Mouse (Mus musculus) hindbrain, postnatal 0 days (tissue): ENCODE data around the gene Gm20816. TPM values are rescaled to one million over a fixed set of nuclear protein-coding genes. Genes with fewer than 3 reads are reported as not detected.
"Not testable (repeated sequence)": the region's sequence is repeated elsewhere in the genome, so short reads cannot be mapped to it uniquely, and the experiment has no call there.

Source experiments
- ATAC-seq: fragments of 200-750 bp; cut with Nextera tagmentation; 2 replicates; pipeline ENCODE4 v1.8.0; 2017; ENCODE audit warnings: mild to moderate bottlenecking, moderate TSS enrichment, moderate library complexity
- DNase-seq: peaks from one replicate; pipeline ENCODE4 v3.0.0-alpha.2; 2015; ENCODE audit warnings: low spot score
- H3K27ac ChIP-seq: fragments of 300-500 bp; sonication (generic); 2 replicates; pipeline ENCODE4 v1.5.1; 2014; ENCODE audit warnings: mild to moderate bottlenecking
- H3K27me3 ChIP-seq: fragments of 300-500 bp; sonication (generic); 2 replicates; pipeline ENCODE4 v1.6.1; 2014; ENCODE audit warnings: low read length, mixed read lengths; ENCODE audit not compliant: insufficient read depth
- H3K36me3 ChIP-seq: fragments of 300-500 bp; sonication (generic); 2 replicates; pipeline ENCODE4 v1.6.1; 2014; ENCODE audit warnings: low read length, mixed read lengths; ENCODE audit not compliant: insufficient read depth
- H3K4me1 ChIP-seq: fragments of 300-500 bp; sonication (generic); 2 replicates; pipeline ENCODE4 v1.6.1; 2014; ENCODE audit warnings: antibody characterized with exemption, low read length, mixed read lengths; ENCODE audit not compliant: insufficient read depth
- H3K4me2 ChIP-seq: fragments of 300-500 bp; sonication (generic); 2 replicates; pipeline ENCODE4 v1.6.1; 2014; ENCODE audit warnings: low read depth, mild to moderate bottlenecking, low read length, moderate library complexity, mixed read lengths
- H3K4me3 ChIP-seq: fragments of 300-500 bp; sonication (generic); 2 replicates; pipeline ENCODE4 v1.5.1; 2014; ENCODE audit warnings: low read length
- H3K9ac ChIP-seq: fragments of 300-500 bp; sonication (generic); replicated peaks from 2 replicates; pipeline ENCODE4 v1.6.1; 2014; ENCODE audit warnings: mild to moderate bottlenecking, low read length, moderate library complexity, mixed read lengths
- H3K9me3 ChIP-seq: fragments of 300-500 bp; sonication (generic); 2 replicates; pipeline ENCODE4 v1.6.1; 2016; ENCODE audit warnings: low read length, mixed read lengths
- WGBS: fragments of 180-500 bp; shearing (Covaris S2); extraction: QIAGEN DNeasy Blood & Tissue Kit; methylation state at CpG from one replicate; pipeline ENCODE4 v1.1.7; 2014; 5-methylcytosine and 5-hydroxymethylcytosine counted together
- polyA plus RNA-seq: library from polyadenylated mRNA; unstranded; fragments of >200 nt; fragmentation: Nextera tagmentation; extraction: Ambion mirVana; gene quantifications from 2 replicates; pipeline ENCODE4 v1.2.1, GENCODE M21; 2015
- total RNA-seq: library from RNA; depleted of rRNA; stranded (reverse); fragments of >200 nt; gene quantifications from 2 replicates; pipeline ENCODE4 v1.2.3, GENCODE M21; 2014; rRNA removed

Gm20816 gene
- not detected in 2 replicates for total RNA-seq
- not detected in 2 replicates for polyA plus RNA-seq

- H3K4me1 ChIP-seq, H3K9me3 ChIP-seq, H3K27ac ChIP-seq, H3K4me2 ChIP-seq, H3K36me3 ChIP-seq, H3K4me3 ChIP-seq, ATAC-seq, H3K9ac ChIP-seq, H3K27me3 ChIP-seq, DNase-seq: not testable (repeated sequence)
- WGBS, result no CpG with 5 or more reads among the region's 3 CpGs
Observed at GRCm38 (mm10) chrY:68537655-68538054, at the start of gene Gm20816. Gene Gm20816, plus strand, starts transcription at chrY:68537955.

Other genes starting within 250 kb of the Gm20816 start
- gene Gm20937, start 243.1 kb upstream of the Gm20816 start, total RNA-seq, result not detected in 2 replicates
- gene Gm20937, start 243.1 kb upstream of the Gm20816 start, polyA plus RNA-seq, result not detected in 2 replicates